Mouse (Mus musculus): ENCODE measurements around the gene Tmod4. TPM values are rescaled to one million over a fixed set of nuclear protein-coding genes. Genes with fewer than 3 reads are reported as not detected.
"Not testable (repeated sequence)": the region's sequence is repeated elsewhere in the genome, so short reads cannot be mapped to it uniquely, and the experiment has no call there.

Gene Tmod4
- polyA plus RNA-seq (2014; fragmentation: Nextera tagmentation; extraction: Ambion mirVana): 0.28 and 0.42 TPM in 2 replicates

DNA sequence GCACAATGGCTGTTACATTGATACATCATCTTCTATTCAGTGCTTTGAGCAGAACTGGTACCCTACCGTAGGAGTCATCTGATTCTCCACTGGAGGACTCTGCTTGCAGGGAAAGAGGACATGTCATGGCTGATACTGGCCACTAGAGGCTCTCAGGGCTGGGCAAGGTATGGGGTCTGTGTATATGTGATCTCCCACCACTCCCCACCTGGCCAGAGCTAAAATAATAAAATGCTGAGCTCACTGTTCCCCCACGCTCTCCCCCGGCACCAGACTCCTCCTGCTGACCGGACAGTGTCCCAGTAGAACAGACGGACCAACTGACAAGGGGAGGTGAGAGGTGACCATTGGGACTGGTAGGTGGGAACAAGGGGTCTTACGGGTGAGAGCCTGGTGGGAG is at the start of gene Tmod4:
Gene Tmod4 (plus strand): TSS at position 231 of the 400 bp plus-strand sequence.
- no peak within 1 kb of the TSS; the same call in 1 of the 2 replicates for H3K9ac ChIP-seq (replicated peaks; ENCODE audit: low read length)
- DNase-seq (ENCODE audit: low spot score) (peak; percentile 46), ATAC-seq (replicated peaks; ENCODE audit: insufficient number of reproducible peaks, low FRiP score, low TSS enrichment, low read depth) (0 out of 2 replicates have a peak, but pooled peaks have one; percentile 38)
- H3K4me2 ChIP-seq (ENCODE audit: low read depth, low read length): no peak within 1 kb of the TSS
- no peaks in the 10 kb centered on the region for H3K9me3 ChIP-seq (replicated peaks; ENCODE audit: control insufficient read depth, low read length)
- peaks cover 6% of the 10 kb centered on the region for H3K36me3 ChIP-seq (replicated peaks; ENCODE audit: control insufficient read depth, insufficient read depth, low read depth, low read length)
- WGBS: 63% methylated on average over 6 of the region's 6 CpGs
- H3K4me3 ChIP-seq (ENCODE audit: low read depth, low read length): no peak within 1 kb of the TSS
- no peaks in the 10 kb centered on the region for H3K27me3 ChIP-seq (ENCODE audit: control insufficient read depth, insufficient read depth, low read length)
- no peaks in the 10 kb centered on the region for H3K4me1 ChIP-seq (ENCODE audit: control insufficient read depth, insufficient read depth, low read length)
- H3K27ac ChIP-seq (replicated peaks; ENCODE audit: low read depth, low read length): no peak within 1 kb of the TSS

DNA sequence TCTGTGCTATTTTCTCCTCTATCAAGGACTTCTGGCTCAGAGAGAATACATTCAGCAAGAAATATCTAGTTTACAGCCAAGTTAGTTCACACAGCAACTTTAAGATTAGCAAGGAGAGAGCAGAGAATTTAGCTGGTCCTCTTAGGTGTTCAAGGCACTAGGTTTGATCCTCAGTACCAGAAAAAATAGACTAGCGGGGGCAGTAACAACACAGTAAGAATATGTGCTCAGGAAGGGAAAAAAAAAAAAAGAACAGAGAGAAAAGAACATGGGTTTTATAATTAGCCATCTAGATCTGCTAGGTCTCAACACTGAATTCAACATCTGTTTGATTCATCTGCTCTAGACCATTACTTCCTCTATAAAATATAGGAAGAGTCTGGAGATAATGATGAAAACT is 36.2 kb upstream of the Tmod4 start:
- no peak overlapping the region for H3K9ac ChIP-seq (replicated peaks; ENCODE audit: low read length)
- no peak overlapping the region for H3K4me2 ChIP-seq (ENCODE audit: low read depth, low read length)
- no peak overlapping the region for H3K4me3 ChIP-seq (ENCODE audit: low read depth, low read length)
- no peaks in the 10 kb centered on the region for H3K36me3 ChIP-seq (replicated peaks; ENCODE audit: control insufficient read depth, insufficient read depth, low read depth, low read length)
- no peak for ATAC-seq (replicated peaks; ENCODE audit: insufficient number of reproducible peaks, low FRiP score, low TSS enrichment, low read depth)
- no peak overlapping the region for H3K27ac ChIP-seq (replicated peaks; ENCODE audit: low read depth, low read length)
- 97% methylated on average over 1 of the region's 1 CpGs for WGBS
- no peak for DNase-seq (ENCODE audit: low spot score)
- no peaks in the 10 kb centered on the region for H3K4me1 ChIP-seq (ENCODE audit: control insufficient read depth, insufficient read depth, low read length)
- no peaks in the 10 kb centered on the region for H3K27me3 ChIP-seq (ENCODE audit: control insufficient read depth, insufficient read depth, low read length)
- H3K9me3 ChIP-seq (replicated peaks; ENCODE audit: control insufficient read depth, low read length): no peaks in the 10 kb centered on the region

DNA sequence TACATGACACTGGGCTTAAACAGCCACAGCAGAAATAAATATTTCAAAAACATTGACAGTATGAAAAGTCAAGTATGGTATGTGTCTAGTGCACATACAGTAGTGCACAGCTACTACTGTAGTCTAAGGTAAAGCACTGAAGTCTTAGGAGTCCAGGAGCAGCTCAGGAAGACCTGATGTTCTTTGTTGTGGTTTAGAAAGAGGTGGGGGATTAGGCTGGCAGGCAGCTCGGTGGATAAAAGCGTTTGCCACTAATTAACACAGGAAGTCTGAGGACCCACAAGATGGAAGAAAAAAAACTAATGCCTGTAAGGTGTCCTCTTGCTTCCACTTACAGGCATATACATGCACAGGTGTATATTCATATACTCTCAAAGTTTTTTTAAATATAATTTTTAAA is 23.4 kb upstream of the Tmod4 start:
- no peak overlapping the region for H3K4me2 ChIP-seq (ENCODE audit: low read depth, low read length)
- WGBS: 24% methylated on average over 2 of the region's 2 CpGs
- no peak overlapping the region for H3K27ac ChIP-seq (replicated peaks; ENCODE audit: low read depth, low read length)
- H3K9me3 ChIP-seq (replicated peaks; ENCODE audit: control insufficient read depth, low read length): no peaks in the 10 kb centered on the region
- no peaks in the 10 kb centered on the region for H3K36me3 ChIP-seq (replicated peaks; ENCODE audit: control insufficient read depth, insufficient read depth, low read depth, low read length)
- no peak overlapping the region for H3K9ac ChIP-seq (replicated peaks; ENCODE audit: low read length)
- H3K27me3 ChIP-seq (ENCODE audit: control insufficient read depth, insufficient read depth, low read length): no peaks in the 10 kb centered on the region
- H3K4me3 ChIP-seq (ENCODE audit: low read depth, low read length): no peak overlapping the region
- DNase-seq (ENCODE audit: low spot score) (no peak), ATAC-seq (replicated peaks; ENCODE audit: insufficient number of reproducible peaks, low FRiP score, low TSS enrichment, low read depth) (no peak)
- no peaks in the 10 kb centered on the region for H3K4me1 ChIP-seq (ENCODE audit: control insufficient read depth, insufficient read depth, low read length)

DNA sequence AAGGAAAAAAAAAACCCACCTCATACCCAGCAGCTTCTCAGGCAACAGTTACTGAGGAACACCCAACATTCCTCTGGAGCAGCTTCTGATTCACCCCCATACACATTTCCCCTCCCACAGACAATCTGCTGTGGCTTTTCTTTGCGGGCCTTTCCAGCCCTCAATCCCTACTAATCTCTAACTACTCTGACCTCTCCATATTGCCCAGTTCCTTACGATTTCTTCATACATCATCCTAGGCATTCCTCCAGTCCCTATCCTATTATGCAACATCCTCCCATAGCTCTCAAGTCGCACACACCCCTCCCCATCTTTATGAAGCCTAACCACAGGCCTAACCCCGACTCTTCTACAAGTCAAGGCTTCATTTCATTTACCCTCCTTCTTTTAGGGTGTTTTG is 19.2 kb upstream of the Tmod4 start:
- Histone ChIP-seq H3K9ac (replicated peaks; ENCODE audit: low read length) (no peak overlapping the region), H3K27ac (replicated peaks; ENCODE audit: low read depth, low read length) (no peak overlapping the region), H3K4me1 (ENCODE audit: control insufficient read depth, insufficient read depth, low read length) (no peaks in the 10 kb centered on the region), H3K4me3 (ENCODE audit: low read depth, low read length) (peak overlapping the region; percentile 88), H3K4me2 (ENCODE audit: low read depth, low read length) (peak overlapping the region; percentile 50), H3K36me3 (replicated peaks; ENCODE audit: control insufficient read depth, insufficient read depth, low read depth, low read length) (no peaks in the 10 kb centered on the region), H3K9me3 (replicated peaks; ENCODE audit: control insufficient read depth, low read length) (no peaks in the 10 kb centered on the region), H3K27me3 (ENCODE audit: control insufficient read depth, insufficient read depth, low read length) (no peaks in the 10 kb centered on the region)
- ATAC-seq (replicated peaks; ENCODE audit: insufficient number of reproducible peaks, low FRiP score, low TSS enrichment, low read depth) (no peak), DNase-seq (ENCODE audit: low spot score) (no peak)
- 78% methylated on average over 4 of the region's 4 CpGs for WGBS

DNA sequence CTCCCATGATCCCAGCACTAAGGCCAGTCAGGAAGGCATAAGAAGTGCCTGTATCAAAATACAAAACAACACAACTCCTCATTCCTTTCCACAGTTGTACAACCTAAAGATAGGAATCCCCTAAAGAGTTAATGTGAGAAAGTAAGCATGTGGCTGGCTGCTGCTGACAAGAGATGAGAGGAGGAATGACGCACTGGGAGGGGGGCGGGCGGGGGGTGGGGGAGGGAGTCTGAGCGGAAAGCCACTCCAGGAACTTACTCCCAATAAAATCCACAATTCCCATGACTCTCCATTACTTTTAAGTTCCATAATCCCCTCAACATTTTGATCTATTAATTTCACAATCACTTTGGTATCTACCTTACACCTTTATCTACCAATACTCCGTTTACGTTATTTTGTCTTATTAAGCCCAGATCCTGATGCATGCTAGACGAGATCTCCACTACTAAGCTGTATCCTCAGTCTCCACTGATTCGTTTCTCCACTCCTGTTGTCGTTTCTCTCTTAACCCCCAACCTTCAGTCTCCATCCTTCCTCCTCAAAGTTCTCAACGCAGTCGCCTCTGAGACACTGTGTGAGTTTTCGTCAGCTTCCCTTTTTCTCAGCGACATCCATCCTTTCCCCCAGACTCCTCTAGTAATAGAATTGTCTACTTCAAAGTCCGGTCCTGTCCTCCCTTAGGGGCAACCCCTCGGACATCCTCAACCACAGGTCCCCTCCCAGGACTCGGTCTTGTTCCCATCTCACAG is 18.5 kb upstream of the Tmod4 start:
- 0% methylated on average over 16 of the region's 16 CpGs for WGBS
- ATAC-seq (replicated peaks; ENCODE audit: insufficient number of reproducible peaks, low FRiP score, low TSS enrichment, low read depth) (peak; percentile 25; the same call in 1 of the 2 replicates), DNase-seq (ENCODE audit: low spot score) (no peak)
- H3K9ac ChIP-seq (replicated peaks; ENCODE audit: low read length): peak overlapping the region; percentile 87
- no peaks in the 10 kb centered on the region for H3K27me3 ChIP-seq (ENCODE audit: control insufficient read depth, insufficient read depth, low read length)
- H3K4me2 ChIP-seq (ENCODE audit: low read depth, low read length): peak overlapping the region; percentile 50
- H3K36me3 ChIP-seq (replicated peaks; ENCODE audit: control insufficient read depth, insufficient read depth, low read depth, low read length): no peaks in the 10 kb centered on the region
- peak overlapping the region; percentile 88 for H3K4me3 ChIP-seq (ENCODE audit: low read depth, low read length)
- H3K27ac ChIP-seq (replicated peaks; ENCODE audit: low read depth, low read length): peak overlapping the region; percentile 42
- no peaks in the 10 kb centered on the region for H3K9me3 ChIP-seq (replicated peaks; ENCODE audit: control insufficient read depth, low read length)
- H3K4me1 ChIP-seq (ENCODE audit: control insufficient read depth, insufficient read depth, low read length): no peaks in the 10 kb centered on the region

DNA sequence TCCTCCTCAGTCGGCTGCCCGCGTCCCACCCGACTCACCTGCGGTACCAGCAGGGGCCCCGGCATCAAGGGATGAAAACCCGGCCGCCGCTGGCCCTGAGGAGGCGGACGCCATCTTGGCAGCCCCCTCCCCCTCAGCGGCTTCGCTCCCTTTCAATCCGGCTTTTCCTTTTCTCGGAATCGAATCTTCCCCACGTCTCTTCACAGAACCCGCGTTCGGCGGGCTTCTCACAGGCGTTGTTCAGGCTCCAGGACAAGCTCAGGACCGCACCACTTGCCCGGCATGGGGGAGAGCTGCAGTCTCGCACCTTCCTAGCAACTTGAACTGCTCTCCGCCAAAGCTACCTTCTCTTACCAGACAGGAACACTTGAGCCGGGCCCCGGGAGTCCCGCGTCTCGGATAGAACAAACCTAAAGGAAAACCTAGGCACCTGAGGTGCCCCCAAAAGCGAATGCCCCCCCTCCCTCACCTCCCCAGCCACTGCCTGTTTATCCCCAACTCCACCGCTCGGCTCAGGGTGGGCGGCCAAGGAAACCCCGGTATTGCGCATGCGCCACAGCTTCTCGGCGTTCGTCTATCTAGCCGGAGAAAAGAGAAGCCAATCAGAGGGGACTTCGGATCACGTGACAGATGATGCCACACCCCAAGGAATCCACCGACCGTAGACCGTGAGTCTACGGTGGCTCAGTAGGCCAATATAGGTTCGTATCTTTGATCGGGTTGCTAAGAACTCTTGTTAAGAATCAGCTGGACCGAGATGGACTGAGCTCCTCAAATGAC is 17.7 kb upstream of the Tmod4 start, which contains the start of gene Pip5k1a:
Gene Pip5k1a (minus strand): TSS at position 593 of the 780 bp plus-strand sequence.
- under 1% methylated on average over 51 of the region's 51 CpGs for WGBS
- Histone ChIP-seq H3K9ac (replicated peaks; ENCODE audit: low read length) (peak within 1 kb of the TSS; percentile 87), H3K4me2 (ENCODE audit: low read depth, low read length) (peak within 1 kb of the TSS; percentile 50), H3K9me3 (replicated peaks; ENCODE audit: control insufficient read depth, low read length) (no peaks in the 10 kb centered on the region), H3K27me3 (ENCODE audit: control insufficient read depth, insufficient read depth, low read length) (no peaks in the 10 kb centered on the region), H3K4me1 (ENCODE audit: control insufficient read depth, insufficient read depth, low read length) (no peaks in the 10 kb centered on the region), H3K27ac (replicated peaks; ENCODE audit: low read depth, low read length) (peak within 1 kb of the TSS; percentile 42), H3K36me3 (replicated peaks; ENCODE audit: control insufficient read depth, insufficient read depth, low read depth, low read length) (no peaks in the 10 kb centered on the region), H3K4me3 (ENCODE audit: low read depth, low read length) (peak within 1 kb of the TSS; percentile 88)
- ATAC-seq (replicated peaks; ENCODE audit: insufficient number of reproducible peaks, low FRiP score, low TSS enrichment, low read depth) (peak; percentile 84), DNase-seq (ENCODE audit: low spot score) (peak; percentile 99)

DNA sequence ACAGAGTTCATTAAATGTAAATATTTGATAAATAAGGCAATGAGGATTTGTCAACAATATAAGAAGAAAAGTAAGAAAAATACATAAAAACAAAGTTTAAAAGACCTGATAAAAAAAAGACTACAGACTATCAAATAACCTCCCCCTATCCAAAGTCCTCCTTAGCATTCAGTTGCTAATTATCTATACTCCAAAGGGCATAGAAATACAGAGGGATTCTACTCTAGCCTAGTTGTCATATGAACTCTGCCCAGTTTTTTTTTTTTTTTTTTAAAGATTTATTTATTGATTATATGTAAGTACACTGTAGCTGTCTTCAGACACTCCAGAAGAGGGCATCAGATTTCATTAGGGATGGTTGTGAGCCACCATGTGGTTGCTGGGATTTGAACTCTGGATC is 17.0 kb upstream of the Tmod4 start:
- peak overlapping the region; percentile 88 for H3K4me3 ChIP-seq (ENCODE audit: low read depth, low read length)
- not testable (repeated sequence) for DNase-seq (ENCODE audit: low spot score); H3K27me3 ChIP-seq (ENCODE audit: control insufficient read depth, insufficient read depth, low read length); H3K9ac ChIP-seq (replicated peaks; ENCODE audit: low read length); H3K27ac ChIP-seq (replicated peaks; ENCODE audit: low read depth, low read length); H3K4me2 ChIP-seq (ENCODE audit: low read depth, low read length); H3K4me1 ChIP-seq (ENCODE audit: control insufficient read depth, insufficient read depth, low read length); H3K36me3 ChIP-seq (replicated peaks; ENCODE audit: control insufficient read depth, insufficient read depth, low read depth, low read length); H3K9me3 ChIP-seq (replicated peaks; ENCODE audit: control insufficient read depth, low read length); ATAC-seq (replicated peaks; ENCODE audit: insufficient number of reproducible peaks, low FRiP score, low TSS enrichment, low read depth)

DNA sequence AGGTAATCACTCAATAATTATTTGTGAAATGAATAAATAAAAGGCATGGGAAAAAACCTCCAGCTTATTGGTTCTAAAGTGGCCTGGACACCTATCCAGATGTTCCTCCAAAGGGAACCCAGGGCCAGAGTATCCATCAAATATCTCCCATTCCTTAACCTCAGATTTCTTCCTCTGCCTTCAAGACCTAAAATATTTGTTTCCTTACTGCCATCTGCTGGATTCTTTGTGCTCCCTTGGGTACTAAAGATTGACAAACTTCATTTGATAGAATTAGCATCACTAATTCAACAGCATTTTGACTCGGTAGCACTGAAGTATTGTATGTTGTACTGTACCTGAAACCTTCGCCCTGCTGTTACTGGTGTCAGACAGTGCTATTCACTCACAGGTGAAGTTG is 16.4 kb upstream of the Tmod4 start:
- ATAC-seq (replicated peaks; ENCODE audit: insufficient number of reproducible peaks, low FRiP score, low TSS enrichment, low read depth) (no peak), DNase-seq (ENCODE audit: low spot score) (no peak)
- no peak overlapping the region for H3K4me3 ChIP-seq (ENCODE audit: low read depth, low read length)
- WGBS: 65% methylated on average over 2 of the region's 2 CpGs
- no peaks in the 10 kb centered on the region for H3K27me3 ChIP-seq (ENCODE audit: control insufficient read depth, insufficient read depth, low read length)
- H3K36me3 ChIP-seq (replicated peaks; ENCODE audit: control insufficient read depth, insufficient read depth, low read depth, low read length): no peaks in the 10 kb centered on the region
- no peak overlapping the region for H3K4me2 ChIP-seq (ENCODE audit: low read depth, low read length)
- no peaks in the 10 kb centered on the region for H3K9me3 ChIP-seq (replicated peaks; ENCODE audit: control insufficient read depth, low read length)
- no peaks in the 10 kb centered on the region for H3K4me1 ChIP-seq (ENCODE audit: control insufficient read depth, insufficient read depth, low read length)
- no peak overlapping the region for H3K9ac ChIP-seq (replicated peaks; ENCODE audit: low read length)
- no peak overlapping the region for H3K27ac ChIP-seq (replicated peaks; ENCODE audit: low read depth, low read length)
